Mouse (Mus musculus): Measurements from ENCODE around the gene Ccnjl.

DNA sequence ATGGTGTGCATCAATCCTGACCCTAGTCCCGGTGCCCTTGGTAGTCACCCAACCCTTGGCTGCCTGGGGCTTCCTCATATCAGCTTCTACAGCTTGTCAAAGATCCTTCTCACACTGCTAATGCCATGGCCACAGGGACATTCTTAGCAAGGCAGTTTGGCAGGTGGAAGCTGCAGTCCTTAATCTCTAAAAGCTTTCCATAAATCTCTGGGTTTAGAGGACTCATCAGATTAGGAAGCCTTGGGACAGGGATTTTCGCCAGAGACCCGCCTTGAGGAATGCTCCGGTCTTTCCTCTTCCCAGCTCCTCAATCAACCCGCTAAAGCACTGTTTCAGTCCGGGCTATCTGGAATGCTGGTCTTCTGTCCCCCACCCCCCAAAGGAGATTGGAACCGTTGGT lies 16.2 kb downstream of the Ccnjl start:
- no peak for TF ChIP-seq POLR2A (IDR thresholded peaks at IDR 0.05; ENCODE audit: borderline replicate concordance, extremely low read depth, insufficient read depth, insufficient read length, poor library complexity, severe bottlenecking)
- no peak for TF ChIP-seq CTCF (IDR thresholded peaks at IDR 0.05; ENCODE audit: borderline replicate concordance, extremely low read depth, insufficient read depth, insufficient read length)

Measured in brain, embryonic 14.5 days (tissue).